Mouse (Mus musculus) CH12.LX (cell line): ENCODE measurements around the gene 4930402H24Rik. TPM values are rescaled to one million over a fixed set of nuclear protein-coding genes. Genes with fewer than 3 reads are reported as not detected.

Experiments used
- DNase-seq: peaks from one replicate; pipeline ENCODE4 v3.0.0-alpha.2; 2013; ENCODE audit errors: extremely low read depth
- H3K27ac ChIP-seq: 2 replicates; pipeline ENCODE4 v1.5.1; 2012; ENCODE audit warnings: low read depth, mild to moderate bottlenecking, control low read depth, moderate library complexity; ENCODE audit not compliant: insufficient read depth
- H3K27me3 ChIP-seq: replicated peaks from 2 replicates; pipeline ENCODE3; 2012; ENCODE audit warnings: inconsistent platforms
- H3K36me3 ChIP-seq, 2 experiments: replicated peaks in 1 of 2; 2 replicates each; pipeline versions ENCODE3 to v1.6.1; 2012; ENCODE audit warnings: inconsistent platforms in 1 of 2, low read length in 1 of 2, mild to moderate bottlenecking in 1 of 2, mixed read lengths in 1 of 2, moderate library complexity in 1 of 2; ENCODE audit not compliant: control insufficient read depth in 1 of 2, insufficient read depth in 1 of 2
- H3K4me1 ChIP-seq, 2 experiments: 2 replicates each; pipeline ENCODE4 v1.6.1; 2012; ENCODE audit warnings: inconsistent platforms in 1 of 2, moderate library complexity in 1 of 2; ENCODE audit not compliant: insufficient read depth in 2 of 2, control insufficient read depth in 1 of 2
- H3K4me2 ChIP-seq: 2 replicates; pipeline ENCODE4 v1.6.1; 2012; ENCODE audit warnings: low read depth, mild to moderate bottlenecking, control low read depth; ENCODE audit not compliant: poor library complexity, insufficient read depth, severe bottlenecking
- H3K4me3 ChIP-seq, 3 experiments: fragments of 150-350 bp in 1 of 3; sonication (generic) in 1 of 3; replicated peaks in 1 of 3; 2 replicates each; pipeline versions ENCODE3 to v1.5.1; 2011 to 2012; ENCODE audit warnings: low read depth in 2 of 3, low read length in 2 of 3, mild to moderate bottlenecking in 2 of 3, moderate library complexity in 2 of 3, control low read depth in 1 of 3, improper control_type of control experiment in 1 of 3, inconsistent platforms in 1 of 3, mixed read lengths in 1 of 3; ENCODE audit not compliant: poor library complexity in 1 of 3
- H3K79me2 ChIP-seq: replicated peaks from 2 replicates; pipeline ENCODE4 v1.6.1; 2012; ENCODE audit warnings: mild to moderate bottlenecking, moderate library complexity; ENCODE audit not compliant: control insufficient read depth, poor library complexity, insufficient read depth, severe bottlenecking; ENCODE audit errors: extremely low read depth
- H3K9ac ChIP-seq: 2 replicates; pipeline ENCODE4 v1.6.1; 2012; ENCODE audit warnings: low read depth, mild to moderate bottlenecking, control low read depth, moderate library complexity; ENCODE audit not compliant: insufficient read depth
- H3K9me3 ChIP-seq: replicated peaks from 2 replicates; pipeline ENCODE3; 2012; ENCODE audit warnings: low read length, inconsistent platforms, mixed read lengths
- BHLHE40 ChIP-seq: IDR thresholded peaks from 2 replicates; pipeline ENCODE4 v1.6.1; 2011; ENCODE audit warnings: mild to moderate bottlenecking, low read depth, low read length, improper control_type of control experiment
- CHD1 ChIP-seq: IDR thresholded peaks from 2 replicates; pipeline ENCODE4 v1.6.1; 2012; ENCODE audit warnings: low read depth, low read length, improper control_type of control experiment, inconsistent platforms
- CHD2 ChIP-seq: IDR thresholded peaks from 2 replicates; pipeline ENCODE4 v1.6.1; 2011; ENCODE audit warnings: low read length, improper control_type of control experiment
- CTCF ChIP-seq, 2 experiments: IDR thresholded peaks in 1 of 2; conservative IDR thresholded peaks in 1 of 2; 2 replicates each; pipeline ENCODE4 v1.5.1; 2011 to 2012; ENCODE audit warnings: low read depth in 2 of 2, low read length in 2 of 2, improper control_type of control experiment in 1 of 2, inconsistent platforms in 1 of 2, mild to moderate bottlenecking in 1 of 2, moderate library complexity in 1 of 2
- E2F4 ChIP-seq: IDR thresholded peaks from 2 replicates; pipeline ENCODE4 v1.6.1; 2011; ENCODE audit warnings: low read depth, low read length, improper control_type of control experiment; ENCODE audit not compliant: insufficient replicate concordance
- EP300 ChIP-seq: IDR thresholded peaks from 2 replicates; pipeline ENCODE4 v1.6.1; 2011; ENCODE audit warnings: low read length, improper control_type of control experiment
- ETS1 ChIP-seq: conservative IDR thresholded peaks from 2 replicates; pipeline ENCODE4 v1.6.1; 2012; ENCODE audit warnings: low read depth, mild to moderate bottlenecking, inconsistent platforms, low read length, improper control_type of control experiment, moderate library complexity
- GABPA ChIP-seq: IDR thresholded peaks from 2 replicates; pipeline ENCODE4 v1.6.1; 2012; ENCODE audit warnings: low read depth, low read length, improper control_type of control experiment, inconsistent platforms; ENCODE audit not compliant: insufficient replicate concordance
- IRF4 ChIP-seq: IDR thresholded peaks from 2 replicates; pipeline ENCODE4 v1.6.1; 2014; ENCODE audit warnings: low read depth, mild to moderate bottlenecking, inconsistent platforms, low read length, improper control_type of control experiment
- JUN ChIP-seq: IDR thresholded peaks from 2 replicates; pipeline ENCODE4 v1.6.1; 2011; ENCODE audit warnings: low read depth, mild to moderate bottlenecking, low read length, improper control_type of control experiment, moderate library complexity; ENCODE audit not compliant: insufficient read depth
- KAT2A ChIP-seq: IDR thresholded peaks from 2 replicates; pipeline ENCODE4 v1.6.1; 2012; ENCODE audit warnings: low read length, improper control_type of control experiment, inconsistent platforms; ENCODE audit not compliant: insufficient replicate concordance
- MAX ChIP-seq: IDR thresholded peaks from 2 replicates; pipeline ENCODE4 v1.6.1; 2011; ENCODE audit warnings: low read length, improper control_type of control experiment
- MAZ ChIP-seq: IDR thresholded peaks from 2 replicates; pipeline ENCODE4 v1.6.1; 2012; ENCODE audit warnings: low read depth, mild to moderate bottlenecking, inconsistent platforms, low read length, improper control_type of control experiment, moderate library complexity
- MEF2A ChIP-seq: IDR thresholded peaks from 2 replicates; pipeline ENCODE4 v1.6.1; 2014; ENCODE audit warnings: low read depth, mild to moderate bottlenecking, inconsistent platforms, low read length, improper control_type of control experiment, borderline replicate concordance
- MYC ChIP-seq: IDR thresholded peaks from 2 replicates; pipeline ENCODE4 v1.6.1; 2011; ENCODE audit warnings: low read depth, mild to moderate bottlenecking, improper control_type of control experiment, low read length
- NELFE ChIP-seq: IDR thresholded peaks from 2 replicates; pipeline ENCODE4 v1.6.1; 2011; ENCODE audit warnings: low read depth, low read length, improper control_type of control experiment
- NRF1 ChIP-seq: IDR thresholded peaks from 2 replicates; pipeline ENCODE4 v1.6.1; 2014; ENCODE audit warnings: low read depth, mild to moderate bottlenecking, inconsistent platforms, low read length, improper control_type of control experiment, moderate library complexity
- PAX5 ChIP-seq: IDR thresholded peaks from 2 replicates; pipeline ENCODE4 v1.6.1; 2012; ENCODE audit warnings: low read length, inconsistent platforms, mixed read lengths
- RAD21 ChIP-seq: IDR thresholded peaks from 2 replicates; pipeline ENCODE4 v1.6.1; 2011; ENCODE audit warnings: low read depth, mild to moderate bottlenecking, low read length, improper control_type of control experiment, moderate library complexity
- RCOR1 ChIP-seq: conservative IDR thresholded peaks from 2 replicates; pipeline ENCODE4 v1.6.1; 2012; ENCODE audit warnings: low read depth, mild to moderate bottlenecking, inconsistent platforms, low read length, improper control_type of control experiment
- SMC3 ChIP-seq: IDR thresholded peaks from 2 replicates; pipeline ENCODE4 v1.6.1; 2011; ENCODE audit warnings: low read depth, low read length, improper control_type of control experiment
- TBP ChIP-seq: conservative IDR thresholded peaks from 2 replicates; pipeline ENCODE4 v1.6.1; 2011; ENCODE audit warnings: low read depth, low read length, improper control_type of control experiment
- UBTF ChIP-seq: IDR thresholded peaks from 2 replicates; pipeline ENCODE4 v1.6.1; 2012; ENCODE audit warnings: low read depth, mild to moderate bottlenecking, inconsistent platforms, low read length, improper control_type of control experiment, moderate library complexity
- USF1 ChIP-seq: IDR thresholded peaks from 2 replicates; pipeline ENCODE4 v1.6.1; 2014; ENCODE audit warnings: low read depth, mild to moderate bottlenecking, inconsistent platforms, low read length, improper control_type of control experiment
- ZC3H11A ChIP-seq: IDR thresholded peaks from 2 replicates; pipeline ENCODE4 v1.6.1; 2012; ENCODE audit warnings: low read depth, mild to moderate bottlenecking, inconsistent platforms, low read length, improper control_type of control experiment
- ZKSCAN1 ChIP-seq: IDR thresholded peaks from 2 replicates; pipeline ENCODE4 v1.6.1; 2012; ENCODE audit warnings: low read depth, inconsistent platforms, low read length, improper control_type of control experiment, borderline replicate concordance
- ZNF384 ChIP-seq: IDR thresholded peaks from 2 replicates; pipeline ENCODE4 v1.6.1; 2012; ENCODE audit warnings: low read depth, low read length, improper control_type of control experiment, inconsistent platforms
- dilution Hi-C: fragments of 300-500 bp; cut with MboI; formaldehyde crosslinking; loops from 2 replicates; pipeline ENCODE4 v1.14.3; 2020; ENCODE audit warnings: low sequenced_read_pairs; ENCODE audit not compliant: extremely low pct_unique_long_range_greater_than_20kb, extremely low pct_ligation_motif_present
- in situ Hi-C: fragments of 300-500 bp; cut with MboI; formaldehyde crosslinking; loops from 3 replicates; pipeline ENCODE4 v1.14.3; 2019; ENCODE audit warnings: low sequenced_read_pairs, low pct_ligation_motif_present, low pct_unique_long_range_greater_than_20kb, mixed read lengths
- polyA plus RNA-seq: library from polyadenylated mRNA; unstranded; fragments of >175 nt; gene quantifications from 2 replicates; pipeline ENCODE4 v1.2.1, GENCODE M21; 2012; ENCODE audit warnings: low read depth; ENCODE audit not compliant: insufficient read length
- total RNA-seq, 2 experiments: library from RNA; depleted of rRNA; stranded (reverse); fragments of 300-350 nt in 1 of 2; fragments of >200 nt in 1 of 2; gene quantifications; 2 replicates each; pipeline ENCODE4 v1.2.3; 2012 to 2014

Gene 4930402H24Rik
- total and polyA plus RNA-seq, 3 experiments, result 4.2 to 4.8 (median 4.2) TPM

DNA sequence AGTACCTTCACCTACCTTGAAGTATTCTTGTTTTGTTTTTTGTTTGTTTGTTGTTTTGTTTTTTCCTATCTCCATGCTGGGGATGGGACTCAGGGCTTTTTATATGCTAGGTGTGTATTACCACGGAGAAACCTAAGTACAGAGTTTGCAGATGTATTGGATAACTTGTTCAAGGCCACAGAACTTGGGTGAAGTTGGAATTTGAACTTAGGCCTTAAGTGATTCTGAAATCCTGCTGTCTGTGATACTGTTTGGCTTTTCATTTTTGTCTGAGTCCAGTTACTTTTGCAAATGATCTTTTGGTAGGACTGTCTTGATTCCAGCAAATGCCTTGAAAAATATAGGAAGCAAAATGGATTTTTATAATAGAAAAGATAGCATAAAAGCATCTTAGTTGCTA is 5.5 kb upstream of the 4930402H24Rik start:
- Histone ChIP-seq H3K4me1 (peaks cover 5 to 10% of the 10 kb centered on the region in 2 experiments), H3K4me3 (no peak overlapping the region), H3K27me3 (no peaks in the 10 kb centered on the region), H3K79me2 (no peaks in the 10 kb centered on the region), H3K9ac (no peak overlapping the region), H3K9me3 (no peaks in the 10 kb centered on the region), H3K27ac (no peak overlapping the region), H3K4me2 (no peak overlapping the region), H3K36me3 (peaks cover 0 to 4% of the 10 kb centered on the region in 2 experiments)
- dilution Hi-C loops (no loop called here), in situ Hi-C loops (no loop called here)
- TF ChIP-seq ETS1, result no peak
- no peak for TF ChIP-seq MAZ
- TF ChIP-seq JUN, result no peak
- no peak for TF ChIP-seq MEF2A
- TF ChIP-seq RCOR1, result no peak
- no peak for TF ChIP-seq ZC3H11A
- no peak for TF ChIP-seq KAT2A
- no peak for TF ChIP-seq CTCF (conservative IDR thresholded peaks at IDR 0.05 in 1 of 2, IDR thresholded peaks at IDR 0.05 in 1 of 2; ENCODE audit: low read depth in 2 of 2, low read length in 2 of 2)
- TF ChIP-seq IRF4, result no peak
- TF ChIP-seq PAX5, result no peak
- no peak for TF ChIP-seq BHLHE40
- no peak for TF ChIP-seq UBTF
- no peak for TF ChIP-seq NELFE
- TF ChIP-seq RAD21, result no peak
- no peak for TF ChIP-seq MYC
- TF ChIP-seq GABPA, result no peak
- DNase-seq, result no peak

DNA sequence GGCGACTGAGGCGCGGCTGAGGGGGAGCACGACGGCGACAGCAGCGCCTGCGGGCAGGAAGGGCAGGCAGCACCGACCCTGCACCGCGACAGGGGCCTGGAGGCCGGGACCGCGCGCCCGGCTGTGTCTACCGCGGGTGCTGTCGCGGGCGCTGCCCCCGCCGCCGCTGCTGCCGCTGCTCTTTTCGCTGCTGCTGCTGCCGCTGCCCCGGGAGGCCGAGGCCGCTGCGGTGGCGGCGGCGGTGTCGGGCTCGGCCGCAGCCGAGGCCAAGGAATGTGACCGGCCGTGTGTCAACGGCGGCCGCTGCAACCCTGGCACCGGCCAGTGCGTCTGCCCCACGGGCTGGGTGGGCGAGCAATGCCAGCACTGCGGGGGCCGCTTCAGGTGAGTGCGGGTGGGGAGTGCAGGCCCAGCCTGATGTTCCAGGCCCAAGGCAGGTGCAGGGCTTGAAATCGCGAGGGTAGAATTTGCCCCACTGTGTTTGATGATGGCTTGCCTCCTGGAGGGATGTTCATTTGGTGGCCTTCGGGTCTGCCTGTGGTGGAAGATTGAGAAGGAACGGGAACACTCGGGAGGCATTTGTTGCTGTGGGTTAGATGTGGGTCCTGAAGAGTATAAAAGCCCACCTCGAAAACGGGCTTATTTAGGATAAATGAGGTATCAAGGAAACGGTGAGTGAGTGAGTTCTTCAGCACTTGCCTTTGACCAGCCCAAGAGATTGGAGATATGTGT is 544 bp upstream of the 4930402H24Rik start:
- H3K9me3 ChIP-seq, result no peaks in the 10 kb centered on the region
- peak overlapping the region; percentile 85 for H3K4me2 ChIP-seq
- no peak for DNase-seq
- in situ Hi-C loops (no loop called here), dilution Hi-C loops (no loop called here)
- H3K36me3 ChIP-seq, result peaks cover 2 to 18% of the 10 kb centered on the region in 2 experiments
- peak overlapping the region; percentile 72 for H3K9ac ChIP-seq
- no peak overlapping the region for H3K27ac ChIP-seq
- H3K79me2 ChIP-seq, result no peaks in the 10 kb centered on the region
- H3K4me1 ChIP-seq, result peaks cover 5 to 18% of the 10 kb centered on the region in 2 experiments
- H3K4me3 ChIP-seq, result peak overlapping the region; percentile 47 to 98 (median 97)
- TF ChIP-seq USF1, result no peak
- TF ChIP-seq NRF1, result no peak
- TF ChIP-seq MYC, result no peak
- TF ChIP-seq TBP, result no peak
- TF ChIP-seq ETS1, result no peak
- no peak for TF ChIP-seq BHLHE40
- no peak for TF ChIP-seq ZKSCAN1
- no peak for TF ChIP-seq ZNF384
- no peak for TF ChIP-seq NELFE
- no peak for TF ChIP-seq EP300
- no peak for TF ChIP-seq CHD2
- TF ChIP-seq E2F4, result no peak
- TF ChIP-seq KAT2A, result no peak
- TF ChIP-seq UBTF, result no peak
- TF ChIP-seq RCOR1, result no peak
- TF ChIP-seq MAX, result no peak
- TF ChIP-seq CHD1, result no peak
- TF ChIP-seq RAD21, result no peak
- TF ChIP-seq SMC3, result no peak
- H3K27me3 ChIP-seq, result no peaks in the 10 kb centered on the region
